ENCODE assay signal across 8 mouse cellular contexts in genomic region chr7:144937490-144937889, GRCm38 (mm10). TPM values are rescaled to one million over a fixed set of nuclear protein-coding genes. Genes with fewer than 3 reads are reported as not detected.
DNase-seq lines count a peak whose midpoint lies in the region; ATAC-seq and TF ChIP-seq lines count a peak whose summit lies in the region.

No protein-coding gene starts in this region.

- peak overlapping the region; percentile 52 for H3K9ac ChIP-seq in intestine, postnatal 0 days (ENCODE audit: low read depth, low read length)
- H3K9ac ChIP-seq in midbrain, embryonic 11.5 days (ENCODE audit: low read length): peak overlapping the region; percentile 90

- peaks cover 15% of the 10 kb centered on the region; the same call in 1 of the 2 replicates for H3K4me1 ChIP-seq in intestine, postnatal 0 days (replicated peaks; ENCODE audit: control insufficient read depth, insufficient read depth, low read length)
- peaks cover 30% of the 10 kb centered on the region for H3K4me1 ChIP-seq in midbrain, embryonic 11.5 days (ENCODE audit: control insufficient read depth, insufficient read depth, low read length)

- peak; percentile 93 to 94 for DNase-seq in adrenal gland, adult 18-20 months (ENCODE audit: low spot score in 2 of 2)
- peak; percentile 80 for DNase-seq in embryo, embryonic 11.5 days (ENCODE audit: low read depth, low spot score)
- DNase-seq in gastrocnemius, postnatal 4 days (ENCODE audit: low spot score in 2 of 2): peak; percentile 88 to 89
- peak; percentile 92 for DNase-seq in left cerebral cortex, postnatal 4 days
- peak; percentile 99 for DNase-seq in midbrain, embryonic 11.5 days (ENCODE audit: low spot score, missing footprints)
- DNase-seq in right cerebral cortex, postnatal 4 days: peak; percentile 93

- intact Hi-C loops in left cerebral cortex, postnatal 4 days (cut with DNase I): loop anchor here (2.0 kb wide), 1 partner anchor 305 kb away; no protein-coding TSS in a partner anchor

- H3K36me3 ChIP-seq in intestine, postnatal 0 days (ENCODE audit: control insufficient read depth, insufficient read depth): peaks cover 32% of the 10 kb centered on the region; the same call in 1 of the 2 replicates
- peaks cover 26% of the 10 kb centered on the region for H3K36me3 ChIP-seq in midbrain, embryonic 11.5 days (ENCODE audit: control insufficient read depth, insufficient read depth, low read length)

- peak overlapping the region; percentile 92 for H3K4me2 ChIP-seq in intestine, postnatal 0 days (replicated peaks; ENCODE audit: low read depth)
- peak overlapping the region; percentile 71 for H3K4me2 ChIP-seq in midbrain, embryonic 11.5 days

- no peaks in the 10 kb centered on the region for H3K9me3 ChIP-seq in intestine, postnatal 0 days (ENCODE audit: control insufficient read depth)
- no peaks in the 10 kb centered on the region for H3K9me3 ChIP-seq in midbrain, embryonic 11.5 days (ENCODE audit: control insufficient read depth, low read length)

- H3K4me3 ChIP-seq in intestine, postnatal 0 days (ENCODE audit: low read depth, low read length): peak overlapping the region; percentile 64
- H3K4me3 ChIP-seq in midbrain, embryonic 11.5 days (ENCODE audit: low read depth, low read length): peak overlapping the region; percentile 67

- peak; percentile 99 for TF ChIP-seq CTCF in intestine, postnatal 0 days (IDR thresholded peaks at IDR 0.05; ENCODE audit: low read depth)

- no peak overlapping the region for H3K27ac ChIP-seq in intestine, postnatal 0 days (ENCODE audit: low read depth, low read length)
- H3K27ac ChIP-seq in midbrain, embryonic 11.5 days (ENCODE audit: low read depth, low read length): no peak overlapping the region; the same call in 1 of the 2 replicates

- peaks cover 4% of the 10 kb centered on the region; the same call in 1 of the 2 replicates for H3K27me3 ChIP-seq in intestine, postnatal 0 days (replicated peaks; ENCODE audit: control insufficient read depth, insufficient read depth, low read length)
- H3K27me3 ChIP-seq in midbrain, embryonic 11.5 days (ENCODE audit: control insufficient read depth, insufficient read depth, low read length): peaks cover 5% of the 10 kb centered on the region

- ATAC-seq in intestine, postnatal 0 days: peak; percentile 65
- ATAC-seq in midbrain, embryonic 11.5 days (ENCODE audit: low FRiP score): peak; percentile 15; the same call in 1 of the 2 replicates
- ATAC-seq in erythroid progenitor cell, adult 5-6 weeks (replicated peaks; ENCODE audit: low FRiP score, poor library complexity, severe bottlenecking): no peak

- 2% methylated on average over 20 of the region's 20 CpGs for WGBS in intestine, postnatal 0 days
- WGBS in midbrain, embryonic 11.5 days: 2% methylated on average over 20 of the region's 20 CpGs

RNA-seq across cellular contexts. Expression of gene Ccnd1, which starts 2.2 kb away (rescaled TPM):
- 100 to 1,000 TPM; 140 to 149 TPM for total RNA-seq in adrenal gland, adult 18-20 months (2021)
- total RNA-seq in gastrocnemius, postnatal 4 days (2021): 10 to 100 TPM; 82.7 to 84.8 TPM
- 41.5 and 42.9 TPM in 2 replicates for polyA plus RNA-seq in intestine, postnatal 0 days (2015; fragmentation: Nextera tagmentation; extraction: Ambion mirVana)
- total RNA-seq in left cerebral cortex, postnatal 4 days (2021): 10 to 100 TPM; 27.5 to 30.5 TPM
- polyA plus RNA-seq in midbrain, embryonic 11.5 days (2014; fragmentation: Nextera tagmentation; extraction: Ambion mirVana): 285 and 288 TPM in 2 replicates
- 1.4 and 1.7 TPM in 2 replicates for total RNA-seq in erythroid progenitor cell, adult 5-6 weeks (2015; ENCODE audit: low replicate concordance)
- 1.3 and 1.7 TPM in 2 replicates for total RNA-seq in erythroid progenitor cell, adult 5-6 weeks (2017; ENCODE audit: low replicate concordance)

RNA-seq across cellular contexts. Expression of gene LTO1, which starts 22.6 kb away (rescaled TPM):
- 10 to 100 TPM; 24.2 to 27.4 TPM for total RNA-seq in adrenal gland, adult 18-20 months (2021)
- 10 to 100 TPM; 18.4 TPM for total RNA-seq in gastrocnemius, postnatal 4 days (2021)
- polyA plus RNA-seq in intestine, postnatal 0 days (2015; fragmentation: Nextera tagmentation; extraction: Ambion mirVana): 16.2 and 21.1 TPM in 2 replicates
- total RNA-seq in left cerebral cortex, postnatal 4 days (2021): 10 to 100 TPM; 33.5 to 36.0 TPM
- polyA plus RNA-seq in midbrain, embryonic 11.5 days (2014; fragmentation: Nextera tagmentation; extraction: Ambion mirVana): 28.0 TPM in 2 replicates
- 5.4 and 10.8 TPM in 2 replicates for total RNA-seq in erythroid progenitor cell, adult 5-6 weeks (2015; ENCODE audit: low replicate concordance)
- 27.9 and 85.0 TPM in 2 replicates for total RNA-seq in erythroid progenitor cell, adult 5-6 weeks (2017; ENCODE audit: low replicate concordance)

RNA-seq across cellular contexts. Expression of gene Fgf15, which starts 41.2 kb away (rescaled TPM):
- under 1 TPM in 1 of 2 experiments, not detected in 1; 0.36 TPM for total RNA-seq in adrenal gland, adult 18-20 months (2021)
- not detected for total RNA-seq in gastrocnemius, postnatal 4 days (2021)
- 51.7 and 76.9 TPM in 2 replicates for polyA plus RNA-seq in intestine, postnatal 0 days (2015; fragmentation: Nextera tagmentation; extraction: Ambion mirVana)
- total RNA-seq in left cerebral cortex, postnatal 4 days (2021): under 1 TPM; 0.26 to 0.62 TPM
- polyA plus RNA-seq in midbrain, embryonic 11.5 days (2014; fragmentation: Nextera tagmentation; extraction: Ambion mirVana): 89.0 and 104 TPM in 2 replicates
- total RNA-seq in erythroid progenitor cell, adult 5-6 weeks (2015; ENCODE audit: low replicate concordance): not detected in 2 replicates
- not detected in 2 replicates for total RNA-seq in erythroid progenitor cell, adult 5-6 weeks (2017; ENCODE audit: low replicate concordance)

Comparison
In these comparisons a context has a peak if more than half of its experiments do, and no peak if none do; other contexts are left out.
1. RNA of gene Ccnd1, which starts 2.2 kb away (total RNA-seq): 140 to 149 TPM in adrenal gland, adult 18-20 months, 82.7 to 84.8 TPM in gastrocnemius, postnatal 4 days and 27.5 to 30.5 TPM in left cerebral cortex, postnatal 4 days; 1.3 to 1.7 TPM in erythroid progenitor cell, adult 5-6 weeks; every median in the first group is over 10 times any median in the second.
2. Peak in every context shown above with its lines, with median percentiles within 50 percentile points of each other: DNase-seq.